Mouse (Mus musculus): ENCODE data around the gene Siah2.

Gene Siah2

DNA sequence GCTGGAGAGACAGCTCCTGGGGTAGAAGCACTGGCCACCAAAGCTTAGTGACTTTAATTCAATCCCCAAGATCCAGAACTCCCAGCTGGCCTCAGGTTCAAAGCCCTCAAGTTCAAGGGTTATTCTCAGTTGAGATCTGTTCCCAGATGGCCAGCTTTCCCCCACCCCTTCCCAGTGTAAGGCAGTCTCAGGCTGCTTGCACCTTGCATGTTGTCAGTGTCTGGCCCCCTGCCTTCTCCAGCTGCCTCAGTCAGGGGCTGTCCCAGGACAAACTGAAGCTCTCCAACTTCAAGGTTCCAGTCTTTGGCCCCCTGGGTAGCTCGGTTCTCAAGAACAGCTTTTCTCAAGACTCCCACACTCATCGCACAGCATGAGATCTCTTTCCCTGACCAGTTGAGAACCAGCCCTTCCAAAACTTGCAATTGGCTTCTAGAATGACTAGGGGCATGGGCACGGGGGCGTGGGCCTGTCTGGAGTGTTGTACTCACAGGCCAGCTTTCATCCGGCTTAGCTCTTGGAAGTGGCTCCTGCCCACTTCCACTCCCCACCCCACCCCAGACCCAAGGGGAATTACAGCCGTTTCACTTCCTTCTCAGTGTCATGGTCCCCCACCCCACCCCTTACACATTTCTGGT is 20.5 kb downstream of the Siah2 start:
- no peak for DNase-seq (ENCODE audit: low read depth in 2 of 2, low spot score in 2 of 2)

DNA sequence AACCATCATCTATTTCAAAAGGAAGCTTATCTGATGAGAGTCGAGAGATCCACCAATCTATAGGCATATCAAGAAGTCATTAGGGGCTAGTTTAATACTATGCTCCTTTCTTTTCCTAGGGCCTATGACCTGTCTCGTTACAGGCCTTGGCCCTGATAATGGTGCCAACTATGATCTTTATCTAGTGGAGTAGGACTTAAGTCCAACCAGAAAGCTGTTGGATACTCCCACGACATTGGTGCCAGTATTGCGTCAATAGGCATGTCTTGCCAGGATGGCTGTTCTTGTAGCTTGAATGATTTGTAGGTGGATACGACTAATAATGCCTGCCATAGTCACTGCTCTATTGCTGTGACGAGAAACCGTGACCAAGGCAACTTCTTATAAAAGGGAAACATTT is 28.2 kb downstream of the Siah2 start:
- no peak for DNase-seq (ENCODE audit: low read depth in 2 of 2, low spot score in 2 of 2)

DNA sequence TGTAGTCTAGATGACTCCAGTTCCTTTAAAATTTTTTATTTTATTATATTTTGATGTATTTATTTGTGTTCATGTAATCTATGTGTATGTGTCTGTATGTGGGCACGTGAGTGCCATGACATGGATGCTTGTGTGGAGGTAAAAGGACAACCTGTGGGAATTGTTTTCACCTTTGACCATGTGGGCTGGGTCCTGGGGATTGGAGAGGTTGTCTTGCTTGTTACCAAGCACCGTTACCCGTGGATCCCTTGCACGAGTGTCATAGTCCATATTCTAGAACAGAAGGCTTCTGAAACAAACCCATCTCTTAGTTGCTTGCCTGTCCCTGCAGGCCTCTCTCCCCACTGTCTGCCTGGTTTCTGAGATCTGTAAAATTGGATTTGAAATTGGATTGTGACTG is 31.6 kb downstream of the Siah2 start:
- DNase-seq (ENCODE audit: low read depth in 2 of 2, low spot score in 2 of 2) = no peak

DNA sequence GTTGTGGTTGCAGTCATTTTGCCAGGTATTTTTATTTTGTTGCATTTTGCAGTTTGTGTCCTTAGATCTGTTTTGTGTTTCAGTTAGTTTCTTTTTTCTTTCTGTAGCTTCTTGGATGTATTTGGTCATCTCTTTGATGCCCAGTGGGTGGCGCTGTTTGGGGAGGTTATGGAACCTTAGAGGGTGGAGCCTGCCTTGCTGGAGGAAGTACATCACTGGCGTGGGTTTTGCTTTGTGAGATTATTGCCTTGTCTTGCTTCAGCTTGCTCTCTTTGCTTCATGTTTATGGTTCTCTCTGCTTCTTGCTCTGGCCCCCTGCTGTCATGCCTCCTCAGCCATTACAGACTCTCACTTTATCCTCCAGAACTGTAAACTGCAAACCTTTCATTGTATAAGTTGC is 34.8 kb downstream of the Siah2 start:
- DNase-seq (ENCODE audit: low read depth in 2 of 2, low spot score in 2 of 2) = peak; percentile 48 to 55

DNA sequence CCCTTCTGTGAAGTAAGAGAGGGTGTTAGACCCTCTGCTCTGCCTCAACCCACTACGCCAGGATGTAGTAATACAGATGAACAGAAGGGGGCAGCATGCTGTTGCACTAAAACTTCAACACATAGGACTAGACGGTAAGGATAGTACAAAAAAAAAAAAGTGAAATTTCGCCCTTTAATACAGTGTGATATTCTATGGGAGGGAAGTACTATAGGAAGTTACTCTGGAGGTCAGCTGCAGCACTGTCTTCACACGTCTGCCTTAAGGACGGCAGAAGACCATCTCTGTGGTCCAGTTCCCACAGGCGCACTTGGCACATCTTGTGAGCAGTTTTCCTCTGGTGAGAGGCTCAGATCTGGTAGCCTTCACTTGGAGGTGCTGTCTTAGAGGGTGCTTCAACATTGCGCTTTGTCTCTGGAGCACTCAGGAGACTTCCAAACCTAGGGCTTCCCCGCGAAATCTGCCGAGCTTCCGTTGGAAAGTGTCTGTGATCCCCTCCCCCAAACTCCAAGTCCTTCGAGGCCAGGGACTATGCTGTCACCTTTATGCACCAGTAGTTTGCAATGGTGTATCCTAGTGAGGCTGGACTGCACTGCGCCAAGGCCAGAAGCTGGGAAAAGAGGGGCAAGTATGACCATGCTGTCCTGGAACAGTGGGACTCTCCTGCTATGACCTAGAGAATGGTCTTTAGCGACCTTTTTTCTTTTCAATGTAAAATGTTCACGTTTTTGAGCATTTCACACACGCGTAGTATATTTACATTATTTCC is 36.7 kb downstream of the Siah2 start:
- peak; percentile 53 to 67 for DNase-seq (ENCODE audit: low read depth in 2 of 2, low spot score in 2 of 2)

DNA sequence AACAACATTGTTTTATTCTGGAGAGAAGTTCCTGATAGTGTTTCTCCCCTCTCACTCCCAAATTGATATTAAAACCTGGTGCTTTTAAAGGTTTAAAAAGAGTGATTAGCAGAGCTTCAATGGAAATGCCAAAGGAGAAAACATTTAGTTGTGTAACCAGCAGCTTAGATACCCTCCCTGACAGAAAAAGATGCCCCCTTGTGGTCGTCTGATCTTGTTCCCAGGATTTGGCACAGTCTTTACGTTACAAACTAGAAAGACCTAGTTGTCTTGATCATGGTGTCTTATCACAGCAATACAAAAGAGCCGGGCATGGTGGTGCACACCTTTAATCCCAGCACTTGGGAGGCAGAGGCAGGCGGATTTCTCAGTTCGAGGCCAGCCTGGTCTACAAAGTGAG is 38.3 kb downstream of the Siah2 start:
- peak in 1 of 2 experiments; percentile 32 for DNase-seq (ENCODE audit: low read depth in 2 of 2, low spot score in 2 of 2)

DNA sequence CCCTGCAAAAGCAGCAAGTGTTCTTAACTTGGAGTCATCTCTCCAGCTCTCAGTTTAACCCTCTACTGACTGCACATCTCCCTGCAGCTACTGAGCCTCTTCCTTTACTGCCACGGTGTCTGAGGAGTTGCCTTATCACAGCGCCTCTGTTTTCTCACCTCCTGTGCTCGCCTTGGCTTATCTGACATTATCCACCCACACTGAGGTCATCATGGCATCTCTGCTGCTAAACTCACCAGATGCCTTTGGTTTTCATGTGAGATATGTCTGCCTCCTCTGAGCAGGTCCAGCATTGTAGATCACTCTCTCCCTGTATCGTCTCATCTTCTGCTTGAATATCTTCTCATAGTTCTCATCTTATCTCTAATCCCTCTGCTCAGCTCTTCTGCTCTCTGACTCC is 41.9 kb downstream of the Siah2 start:
- DNase-seq (ENCODE audit: low read depth in 2 of 2, low spot score in 2 of 2) = no peak

DNA sequence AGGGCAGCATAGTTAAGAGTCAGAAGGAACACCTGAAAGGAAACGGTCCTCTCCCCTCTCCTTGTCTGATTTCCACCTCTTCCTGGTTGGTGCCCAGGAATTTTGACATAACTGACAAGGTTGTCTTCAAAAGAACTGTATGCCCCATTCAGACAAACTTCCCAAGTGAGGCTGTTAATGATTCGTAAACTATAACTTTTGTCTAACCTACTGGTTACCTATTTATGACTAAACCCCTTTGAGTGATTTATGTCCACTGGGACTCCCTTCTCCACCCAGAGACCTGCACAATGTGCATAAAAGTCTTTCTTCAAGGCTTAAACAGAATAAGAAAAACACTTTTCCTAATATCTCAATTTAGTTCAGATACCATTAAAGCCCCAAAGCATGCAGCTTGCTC is 45.0 kb downstream of the Siah2 start:
- DNase-seq (ENCODE audit: low read depth in 2 of 2, low spot score in 2 of 2) = no peak

DNA sequence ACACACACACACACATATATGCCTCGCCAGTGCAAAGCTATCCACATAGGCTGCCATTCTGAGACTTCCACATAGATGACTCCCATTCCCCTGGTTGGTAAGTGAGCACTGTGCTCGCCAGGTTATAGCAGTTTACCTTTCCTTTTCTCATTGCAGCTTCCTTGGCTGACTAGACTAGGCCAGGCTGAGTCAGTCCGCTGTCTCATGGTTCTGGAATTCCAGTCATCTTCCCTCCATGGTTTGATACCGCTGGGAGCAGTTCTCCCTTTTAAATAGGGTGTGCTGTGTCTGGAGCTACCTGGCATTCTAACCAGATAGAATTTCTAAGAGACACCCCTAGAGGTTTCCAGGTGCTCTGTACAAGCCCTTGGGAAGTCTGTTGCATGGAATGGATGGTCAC is 46.0 kb downstream of the Siah2 start:
- DNase-seq (ENCODE audit: low read depth in 2 of 2, low spot score in 2 of 2) = no peak

DNA sequence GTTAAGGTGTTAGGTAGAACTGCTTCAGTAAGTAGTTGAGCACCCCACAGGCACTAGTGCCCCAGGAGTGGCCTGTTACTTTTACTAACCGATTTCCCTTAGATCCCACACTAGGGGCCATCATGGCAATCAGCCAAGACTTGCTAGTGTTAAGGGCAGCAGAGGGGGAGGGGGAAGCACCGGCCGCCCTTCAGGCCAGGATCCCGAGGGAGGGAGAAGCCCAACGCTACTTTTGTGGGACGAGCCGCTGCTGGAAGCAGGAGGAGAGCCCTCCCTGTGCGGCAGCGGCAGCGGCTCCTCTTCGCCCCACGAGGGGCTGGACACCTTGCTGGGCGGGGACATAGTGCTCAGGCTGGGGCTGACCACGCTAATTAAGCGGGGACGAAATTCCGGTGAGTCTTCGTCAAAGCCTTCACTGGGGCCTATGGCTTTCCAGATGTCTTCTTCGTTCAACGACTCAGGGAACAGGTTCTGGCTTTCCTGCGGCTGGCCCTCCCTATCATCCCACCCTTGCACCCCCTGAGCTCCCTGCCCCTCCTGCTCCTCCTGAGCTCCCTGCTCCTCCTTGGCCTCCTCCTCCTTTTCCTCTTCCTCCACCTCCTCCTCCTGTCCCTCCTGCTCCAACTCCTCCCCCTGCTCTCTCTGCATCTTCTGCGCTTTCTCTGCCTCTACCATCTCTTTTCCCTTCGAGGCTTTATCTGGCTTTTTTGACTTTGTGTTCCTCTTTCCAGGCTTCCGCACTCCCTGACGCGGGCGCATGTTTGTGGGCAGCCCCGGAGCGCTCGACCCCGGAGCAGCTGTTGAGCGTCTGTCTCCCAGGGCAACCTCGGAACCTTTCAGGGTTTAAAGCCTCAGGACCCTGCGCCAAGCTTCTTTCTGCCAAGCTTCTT is 55.5 kb downstream of the Siah2 start, which contains the start of gene Erich6:
Gene Erich6 (minus strand): TSS at position 802 of the 890 bp plus-strand sequence.
- no peak for DNase-seq (ENCODE audit: low read depth in 2 of 2, low spot score in 2 of 2)

DNA sequence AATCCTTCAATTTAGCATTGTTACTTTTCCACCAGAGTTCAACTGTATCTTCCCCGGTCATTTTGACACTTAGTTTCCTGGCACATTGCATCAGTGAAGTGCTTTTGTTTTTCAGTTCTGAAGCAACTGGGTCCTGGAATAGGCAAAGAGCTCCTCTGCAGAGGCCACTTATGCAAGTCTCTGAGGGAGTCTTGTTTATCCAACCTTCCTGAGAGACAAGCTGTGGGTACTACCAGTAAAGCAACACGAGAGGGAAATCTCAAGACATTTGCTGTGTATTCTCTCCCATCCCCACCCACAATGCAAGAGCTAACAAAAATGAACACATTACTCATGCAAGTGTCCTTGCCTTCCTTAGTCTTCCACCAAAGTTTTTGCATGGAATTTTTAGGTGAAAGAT is 60.5 kb downstream of the Siah2 start:
- no peak for DNase-seq (ENCODE audit: low read depth in 2 of 2, low spot score in 2 of 2)

DNA sequence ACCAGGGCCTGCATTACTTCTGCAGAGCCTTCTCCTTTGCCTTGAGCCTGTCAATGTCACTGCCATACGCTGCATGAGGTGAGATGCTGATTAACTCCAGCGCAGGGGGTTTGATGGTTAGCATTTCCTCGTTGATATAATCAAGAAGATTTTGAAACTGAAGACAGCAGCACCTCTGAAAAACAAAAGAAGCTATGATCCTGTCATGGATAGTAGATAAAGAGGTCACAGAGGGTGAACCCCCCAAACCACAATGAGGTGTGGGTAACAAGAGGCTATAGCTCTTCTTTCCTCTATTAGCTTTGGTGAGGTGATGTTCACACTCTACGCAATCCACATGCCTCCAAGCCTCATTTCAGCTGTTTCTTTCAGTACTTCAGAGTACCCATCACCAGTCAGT is 67.2 kb downstream of the Siah2 start:
- no peak for DNase-seq (ENCODE audit: low read depth in 2 of 2, low spot score in 2 of 2)

All from CD8-positive naive resting alpha-beta T cell, adult 2 months (primary cell).